Mouse (Mus musculus): ENCODE measurements around the gene Chd1. TPM values are rescaled to one million over a fixed set of nuclear protein-coding genes. Genes with fewer than 3 reads are reported as not detected.
A peak's percentile ranks its signal among the peaks of the same experiment; 100 is the strongest.
"Not testable (repeated sequence)": the region's sequence is repeated elsewhere in the genome, so short reads cannot be mapped to it uniquely, and the experiment has no call there.

Gene Chd1
- total RNA-seq, 2 experiments from 2014 or later: 22.9 to 25.4 TPM

DNA sequence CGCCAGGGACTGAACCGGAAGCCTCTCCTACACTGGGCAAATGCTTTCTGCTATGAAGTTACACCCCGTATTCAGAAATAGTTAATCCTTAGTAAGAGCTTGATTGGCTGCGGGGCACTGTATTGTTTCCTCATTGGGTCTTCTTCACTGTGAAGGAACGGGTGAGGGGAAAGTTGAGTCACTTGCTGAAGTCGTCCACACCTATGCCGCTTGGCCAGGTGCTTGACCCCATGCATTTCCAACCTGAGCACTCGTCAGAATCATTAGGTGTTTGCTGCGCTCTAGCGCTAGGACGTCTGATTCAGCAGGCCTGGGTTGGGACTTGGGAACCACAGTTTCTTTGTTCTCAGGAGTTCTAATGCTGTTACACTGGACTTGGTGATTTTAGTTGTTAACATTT is 41.9 kb downstream of the Chd1 start:
- Histone ChIP-seq H3K4me3 (no peak overlapping the region), H3K27ac (no peak overlapping the region)
- TF ChIP-seq CTCF (conservative IDR thresholded peaks at IDR 0.05): no peak
- DNase-seq (ENCODE audit: low spot score in 2 of 2): no peak

DNA sequence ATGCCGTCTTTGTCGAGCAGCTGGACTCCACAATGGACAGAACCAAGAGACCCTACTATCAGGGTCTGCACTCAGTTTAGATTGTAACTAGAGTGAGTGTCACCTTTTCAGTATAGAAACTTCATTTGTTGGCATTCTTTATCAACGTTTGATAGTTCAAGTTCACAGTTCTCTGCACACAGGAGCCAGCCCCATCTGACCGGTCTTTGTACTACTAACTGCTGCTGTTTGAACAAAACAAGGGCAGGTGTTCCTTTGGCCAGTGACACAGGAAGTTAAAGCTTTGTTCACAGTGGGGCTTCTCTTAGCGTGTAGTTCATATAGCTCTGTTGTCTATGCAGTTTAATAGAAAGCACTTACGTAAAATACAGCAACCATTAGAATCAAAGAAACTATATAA is 43.3 kb downstream of the Chd1 start:
- no peak for DNase-seq (ENCODE audit: low spot score in 2 of 2)
- no peak for TF ChIP-seq CTCF (conservative IDR thresholded peaks at IDR 0.05)
- Histone ChIP-seq H3K27ac (no peak overlapping the region), H3K4me3 (no peak overlapping the region)

DNA sequence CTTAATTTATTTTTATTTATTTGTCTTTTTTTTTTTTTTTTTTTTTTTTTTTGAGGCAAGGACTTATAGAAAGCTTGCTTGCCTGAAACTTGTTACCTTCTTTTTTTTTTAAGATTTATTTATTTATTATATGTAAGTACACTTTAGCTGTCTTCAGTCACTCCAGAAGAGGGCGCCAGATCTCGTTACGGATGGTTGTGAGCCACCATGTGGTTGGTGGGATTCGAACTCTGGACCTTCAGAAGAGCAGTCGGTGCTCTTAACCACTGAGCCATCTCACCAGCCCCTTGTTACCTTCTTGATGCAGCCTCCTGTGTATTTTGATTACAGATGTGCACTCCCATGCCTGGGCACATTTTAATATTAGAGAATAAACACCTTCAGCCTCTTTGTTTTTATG is 46.5 kb downstream of the Chd1 start:
- peak; percentile 51 for TF ChIP-seq CTCF (conservative IDR thresholded peaks at IDR 0.05)
- not testable (repeated sequence) for H3K27ac ChIP-seq; DNase-seq (ENCODE audit: low spot score in 2 of 2); H3K4me3 ChIP-seq

DNA sequence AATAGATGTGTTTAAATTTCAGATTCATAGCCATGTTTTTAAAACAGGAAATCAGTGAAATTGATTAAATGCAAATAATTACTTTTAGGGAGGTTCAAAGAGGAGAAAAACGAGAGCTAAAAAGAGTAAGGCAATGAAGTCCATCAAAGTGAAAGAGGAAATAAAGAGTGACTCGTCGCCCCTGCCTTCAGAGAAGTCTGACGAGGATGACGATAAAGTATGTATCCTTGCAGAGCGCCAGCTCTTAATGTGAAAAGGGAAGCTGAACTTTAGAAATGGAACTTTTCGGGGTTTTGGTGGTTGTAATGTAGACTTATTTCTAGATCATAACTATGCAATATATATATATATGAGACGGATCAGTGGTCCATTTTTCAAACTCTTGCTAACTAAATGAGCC is 56.4 kb downstream of the Chd1 start:
- Histone ChIP-seq H3K4me3 (no peak overlapping the region), H3K27ac (no peak overlapping the region)
- DNase-seq (ENCODE audit: low spot score in 2 of 2): no peak
- no peak for TF ChIP-seq CTCF (conservative IDR thresholded peaks at IDR 0.05)

DNA sequence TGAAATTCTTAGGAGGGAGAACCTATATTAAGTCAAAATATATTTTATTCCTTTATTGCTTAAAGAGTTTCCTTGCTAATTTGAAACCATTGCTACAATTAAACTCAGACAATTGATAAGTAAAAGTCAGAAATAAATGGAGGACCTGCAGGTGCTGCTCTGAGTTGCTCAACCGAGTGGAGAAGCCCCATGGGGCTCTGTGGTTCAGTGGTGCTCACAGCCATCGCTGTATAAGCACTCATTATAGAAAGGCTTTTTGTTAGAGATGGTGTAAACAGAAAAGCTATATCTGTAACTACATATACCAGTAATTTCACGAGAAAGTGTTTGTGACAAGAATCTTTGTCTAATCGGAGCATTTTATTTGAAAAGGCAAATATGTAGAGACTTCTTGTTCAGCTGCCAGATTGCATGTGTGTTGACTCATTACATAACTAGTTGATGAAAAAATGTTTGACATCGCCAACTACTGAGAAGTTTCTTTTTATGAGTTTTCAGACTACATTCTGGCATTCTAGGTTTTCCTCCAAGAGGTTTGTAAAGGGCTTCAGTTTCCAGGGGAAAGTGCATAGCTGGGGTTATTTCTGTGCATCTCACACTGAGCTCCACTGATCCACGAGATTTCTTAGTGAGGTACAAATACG is 64.4 kb downstream of the Chd1 start:
- no peak for DNase-seq (ENCODE audit: low spot score in 2 of 2)
- Histone ChIP-seq H3K27ac (no peak overlapping the region), H3K4me3 (no peak overlapping the region)
- no peak for TF ChIP-seq CTCF (conservative IDR thresholded peaks at IDR 0.05)

DNA sequence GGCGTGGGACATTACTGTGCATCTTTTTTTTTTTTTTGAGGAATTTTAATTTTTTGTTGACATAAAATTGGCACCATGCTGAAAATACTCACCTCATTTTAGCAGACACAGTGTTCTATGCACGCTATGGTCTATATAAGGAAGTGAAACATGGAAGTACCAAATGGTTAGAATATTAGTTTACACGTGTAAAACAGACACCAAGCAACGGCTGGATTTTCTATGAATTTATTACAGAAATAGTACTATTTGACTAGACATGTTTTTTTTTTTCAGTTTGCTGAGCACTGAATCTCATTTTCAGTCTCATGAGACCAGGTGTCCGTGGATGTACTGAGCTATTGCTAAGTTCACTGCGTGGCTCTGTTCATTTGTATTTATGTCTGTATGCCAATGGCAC is 69.2 kb downstream of the Chd1 start:
- TF ChIP-seq CTCF (conservative IDR thresholded peaks at IDR 0.05): no peak
- no peak overlapping the region for H3K27ac ChIP-seq
- H3K4me3 ChIP-seq: no peak overlapping the region
- DNase-seq (ENCODE audit: low spot score in 2 of 2): no peak

DNA sequence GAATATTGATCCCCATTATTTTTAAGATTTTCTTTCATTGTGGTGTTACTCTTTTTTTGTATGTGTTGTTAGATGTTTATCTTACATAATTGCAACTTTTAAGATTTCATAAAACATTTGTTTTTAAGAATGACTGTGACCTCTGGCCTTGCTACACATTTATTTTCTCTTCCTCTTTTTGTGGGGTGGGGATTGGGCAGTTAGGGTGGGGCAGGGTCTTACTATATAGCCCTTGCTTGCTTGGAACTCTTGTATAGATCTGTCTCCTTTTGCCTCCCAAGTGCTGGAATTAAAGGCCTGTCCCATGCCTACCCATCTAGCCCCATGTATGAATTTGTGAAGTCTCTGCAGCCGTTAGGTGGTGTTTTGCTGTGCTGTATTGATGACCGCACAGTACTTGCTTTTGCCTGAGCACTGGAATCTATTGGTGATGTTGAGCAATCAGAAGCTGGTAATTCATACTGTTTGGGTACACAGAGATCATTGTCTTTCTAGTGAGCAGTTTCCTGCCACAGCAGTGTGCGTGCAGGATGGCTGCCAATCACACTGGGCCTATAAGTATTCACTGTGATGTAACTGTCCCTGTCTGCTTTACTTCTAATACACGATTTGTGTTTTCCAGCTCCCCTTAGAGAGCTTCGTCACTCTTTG is 69.9 kb downstream of the Chd1 start:
- no peak overlapping the region for H3K4me3 ChIP-seq
- H3K27ac ChIP-seq: no peak overlapping the region
- no peak for DNase-seq (ENCODE audit: low spot score in 2 of 2)
- no peak for TF ChIP-seq CTCF (conservative IDR thresholded peaks at IDR 0.05)

DNA sequence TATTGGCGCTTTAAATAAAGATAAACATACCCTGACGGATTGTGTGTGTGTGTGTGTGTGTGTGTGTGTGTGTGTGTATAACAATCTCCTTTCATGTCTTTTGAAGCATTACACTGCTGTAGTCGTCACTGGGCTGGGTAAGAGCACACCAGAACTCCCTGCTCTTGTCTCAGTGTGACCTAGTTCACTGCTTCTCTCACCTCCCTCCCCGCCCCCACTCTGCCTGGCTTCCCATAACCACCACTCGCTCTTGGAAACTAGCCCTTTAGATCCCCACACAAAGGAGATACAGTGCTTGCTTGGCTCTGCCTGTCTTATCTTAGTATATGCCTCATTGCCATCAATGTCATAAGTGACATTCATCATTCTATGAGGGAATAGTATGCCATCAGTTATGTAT is 71.6 kb downstream of the Chd1 start:
- DNase-seq (ENCODE audit: low spot score in 2 of 2): no peak
- no peak for TF ChIP-seq CTCF (conservative IDR thresholded peaks at IDR 0.05)
- H3K27ac ChIP-seq: no peak overlapping the region

DNA sequence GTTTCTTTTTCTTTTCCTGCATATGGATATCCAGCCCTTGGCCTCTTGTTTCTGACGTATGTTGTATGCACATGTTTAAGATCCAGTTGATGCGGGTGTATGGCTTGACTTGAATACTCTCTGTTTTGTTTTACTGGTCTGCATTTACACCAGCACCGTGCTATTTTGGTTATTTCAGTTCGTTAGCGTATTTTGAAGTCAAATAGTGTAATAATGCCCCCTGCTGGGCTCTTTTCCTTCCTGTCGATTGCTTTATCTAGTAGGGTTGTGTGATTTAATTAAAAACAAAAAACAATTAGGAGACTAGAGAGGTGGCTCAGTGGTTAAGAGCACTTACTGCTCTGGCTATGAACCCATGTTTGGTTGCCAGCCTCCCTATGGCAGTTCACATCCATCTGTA is 73.2 kb downstream of the Chd1 start:
- no peak overlapping the region for H3K4me3 ChIP-seq
- no peak overlapping the region for H3K27ac ChIP-seq
- DNase-seq (ENCODE audit: low spot score in 2 of 2): peak; percentile 31 to 49
- TF ChIP-seq CTCF (conservative IDR thresholded peaks at IDR 0.05): peak; percentile 73

More for the DNA sequence above, 71.6 kb downstream of the Chd1 start:
- H3K4me3 ChIP-seq: no peak overlapping the region

DNA sequence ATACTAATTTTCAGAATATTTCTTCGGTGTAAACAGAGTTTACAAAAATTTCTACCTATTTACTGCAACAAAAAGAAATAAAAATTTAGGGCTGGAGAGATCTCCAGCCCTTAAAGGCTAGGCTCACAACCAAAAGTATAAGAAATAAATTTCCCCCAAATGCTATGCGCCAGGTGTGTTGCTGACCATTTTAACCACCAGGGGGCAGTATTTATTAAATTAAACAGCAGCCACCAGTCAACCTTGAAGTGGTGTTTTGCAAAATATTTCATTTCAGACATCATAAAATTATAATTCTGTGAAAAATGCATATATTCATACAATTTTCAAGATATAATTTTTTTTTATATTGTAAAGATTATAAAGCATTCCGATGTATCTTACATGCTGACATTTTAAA is 82.3 kb downstream of the Chd1 start:
- TF ChIP-seq CTCF (conservative IDR thresholded peaks at IDR 0.05): peak; percentile 91
- H3K27ac ChIP-seq: no peak overlapping the region
- DNase-seq (ENCODE audit: low spot score in 2 of 2): peak in 1 of 2 experiments; percentile 66
- H3K4me3 ChIP-seq: no peak overlapping the region

DNA sequence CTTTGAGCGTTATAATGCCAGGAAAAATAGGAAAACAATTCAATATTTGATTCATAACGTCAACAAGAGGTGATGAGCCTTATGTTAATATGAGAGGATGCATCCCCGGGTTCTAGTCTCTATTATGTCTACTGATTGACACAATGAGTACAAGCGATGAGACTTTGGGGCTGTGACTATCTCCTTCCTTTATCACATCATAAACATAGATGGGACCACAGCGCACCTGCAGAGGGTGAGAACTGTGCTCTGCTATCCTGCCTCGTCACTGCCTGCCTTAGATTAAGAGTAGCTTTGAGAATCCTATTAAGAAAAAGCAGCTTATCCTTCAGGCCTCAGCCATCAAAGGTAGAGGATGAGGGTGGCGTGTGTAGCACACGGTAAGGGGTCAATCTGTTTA is 85.9 kb downstream of the Chd1 start:
- DNase-seq (ENCODE audit: low spot score in 2 of 2): no peak
- TF ChIP-seq CTCF (conservative IDR thresholded peaks at IDR 0.05): no peak
- Histone ChIP-seq H3K27ac (no peak overlapping the region), H3K4me3 (no peak overlapping the region)

DNA sequence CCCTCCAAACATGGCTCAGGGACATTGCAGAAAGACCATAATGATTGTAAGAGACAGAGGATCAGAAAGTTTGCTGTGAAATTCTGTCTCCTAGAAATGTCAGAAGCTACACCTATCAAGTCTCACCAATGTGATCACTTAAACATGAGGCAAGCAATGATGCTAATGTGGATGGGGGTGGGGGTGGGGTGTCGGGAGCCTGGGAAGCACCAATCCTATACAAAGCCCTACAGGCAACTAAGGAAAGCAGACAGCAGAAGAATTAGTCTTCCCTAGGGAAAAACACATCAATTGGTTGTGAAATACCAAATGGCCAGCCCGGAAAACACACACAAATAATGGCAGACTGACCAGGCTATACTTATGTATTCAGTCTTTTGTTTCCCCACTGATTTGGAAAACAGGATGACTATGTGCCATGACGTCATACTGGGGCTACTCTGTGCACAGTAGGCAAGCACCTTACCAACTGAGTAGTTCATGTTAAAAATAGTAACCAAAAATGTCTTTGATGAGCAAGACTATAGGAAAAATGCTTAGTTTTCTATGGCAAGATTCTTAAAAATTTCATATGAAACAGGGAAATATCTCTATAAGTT is 94.5 kb downstream of the Chd1 start:
- Histone ChIP-seq H3K27ac (no peak overlapping the region), H3K4me3 (no peak overlapping the region)
- DNase-seq (ENCODE audit: low spot score in 2 of 2): no peak
- TF ChIP-seq CTCF (conservative IDR thresholded peaks at IDR 0.05): no peak

DNA sequence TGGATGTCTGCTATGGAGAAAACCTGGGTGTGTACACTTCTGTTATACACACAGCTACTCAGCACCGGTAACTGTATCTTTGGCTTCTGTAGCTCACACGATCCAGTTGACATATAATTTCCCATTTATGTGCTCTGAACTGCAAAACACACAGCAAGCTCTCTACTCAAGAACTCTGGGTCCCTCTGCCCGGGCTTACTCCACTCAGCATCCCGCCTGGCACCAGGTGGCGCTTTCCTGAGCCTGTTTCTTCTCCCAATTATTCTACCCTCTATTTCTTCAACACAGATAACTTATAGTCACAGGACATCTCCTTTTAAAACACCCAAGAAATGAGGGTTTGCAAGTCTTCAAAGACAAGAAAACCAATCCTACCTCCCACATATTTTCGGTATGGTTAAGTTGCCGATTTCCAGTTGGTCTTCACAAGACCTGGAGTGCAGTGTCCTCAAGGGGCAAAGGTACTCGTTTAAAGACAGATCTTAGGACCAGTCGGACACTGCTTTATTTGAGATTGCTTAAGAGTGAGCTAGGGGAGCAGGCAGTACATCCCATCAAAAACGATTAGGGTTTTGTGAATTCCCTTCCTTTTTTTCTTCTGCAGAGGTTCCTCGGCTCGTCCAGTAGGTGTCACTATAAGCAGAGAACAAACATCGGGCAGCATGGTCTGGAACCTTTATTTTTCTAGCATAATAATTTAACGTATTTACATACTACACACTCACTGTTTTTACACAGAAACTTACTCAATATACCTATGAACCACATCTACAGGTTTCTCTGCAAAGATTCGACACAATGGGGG is 99.4 kb downstream of the Chd1 start:
- no peak overlapping the region for H3K4me3 ChIP-seq
- DNase-seq (ENCODE audit: low spot score in 2 of 2): no peak
- peak; percentile 79 for TF ChIP-seq CTCF (conservative IDR thresholded peaks at IDR 0.05)
- no peak overlapping the region for H3K27ac ChIP-seq
